Comparison of ENCODE assay signal across 17 mouse cellular contexts in genomic region chr5:82939786-82940185, GRCm38 (mm10).
"Had no signal": no experiment of that assay in that cellular context is flagged by ENCODE, and none has a peak within 500 bp of the region (broad histone marks: within the 10 kb centered on the region; RNA-seq: fewer than 3 reads in every experiment).

No protein-coding gene starts in this region.

- H3K36me3 ChIP-seq: kidney, embryonic 15.5 days; liver, embryonic 13.5 days; midbrain, embryonic 12.5 days; midbrain, embryonic 15.5 days; neural tube, embryonic 13.5 days had no signal

- H3K4me3 ChIP-seq: kidney, embryonic 15.5 days; liver, embryonic 13.5 days; midbrain, embryonic 12.5 days; midbrain, embryonic 15.5 days; myocyte; neural tube, embryonic 13.5 days had no signal

- H3K27ac ChIP-seq: kidney, embryonic 15.5 days; liver, embryonic 13.5 days; midbrain, embryonic 12.5 days; midbrain, embryonic 15.5 days; neural tube, embryonic 13.5 days had no signal

- H3K4me1 ChIP-seq: kidney, embryonic 15.5 days; liver, embryonic 13.5 days; midbrain, embryonic 12.5 days; midbrain, embryonic 15.5 days; neural tube, embryonic 13.5 days had no signal

- H3K4me2 ChIP-seq: kidney, embryonic 15.5 days; liver, embryonic 13.5 days; midbrain, embryonic 12.5 days; midbrain, embryonic 15.5 days; neural tube, embryonic 13.5 days had no signal

- DNase-seq: kidney, adult 8-10 months; kidney, postnatal 10 days; kidney, postnatal 36 days; liver, embryonic 13.5 days; lung, adult 2 months; lung, postnatal 14 days; lung, postnatal 4 days; retina, postnatal 1 day; right cerebral cortex, postnatal 25 days; spleen, adult 18-20 months; thymus, adult 18-20 months; thymus, postnatal 36 days had no signal

- H3K9ac ChIP-seq: kidney, embryonic 15.5 days; liver, embryonic 13.5 days; midbrain, embryonic 12.5 days; midbrain, embryonic 15.5 days; neural tube, embryonic 13.5 days had no signal

- ATAC-seq: midbrain, embryonic 15.5 days had no signal

- H3K9me3 ChIP-seq: kidney, embryonic 15.5 days; liver, embryonic 13.5 days; midbrain, embryonic 12.5 days; midbrain, embryonic 15.5 days; neural tube, embryonic 13.5 days had no signal

- H3K27me3 ChIP-seq: kidney, embryonic 15.5 days; liver, embryonic 13.5 days; midbrain, embryonic 12.5 days; midbrain, embryonic 15.5 days; neural tube, embryonic 13.5 days had no signal
